Mouse (Mus musculus) bone marrow, adult 2 months (tissue): ENCODE measurements around the gene P4ha2.

ENCODE experiments used
- CTCF ChIP-seq: fragments of 200-500 bp; IDR thresholded peaks from 2 replicates; pipeline ENCODE4 v1.5.1; 2011; ENCODE audit warnings: low read length, control low read depth; ENCODE audit not compliant: control insufficient read depth, insufficient read depth
- POLR2A ChIP-seq: fragments of 200-500 bp; IDR thresholded peaks from 2 replicates; pipeline ENCODE4 v1.6.1; 2011; ENCODE audit warnings: low read depth, mild to moderate bottlenecking, control low read depth, low read length, borderline replicate concordance; ENCODE audit not compliant: control insufficient read depth

DNA sequence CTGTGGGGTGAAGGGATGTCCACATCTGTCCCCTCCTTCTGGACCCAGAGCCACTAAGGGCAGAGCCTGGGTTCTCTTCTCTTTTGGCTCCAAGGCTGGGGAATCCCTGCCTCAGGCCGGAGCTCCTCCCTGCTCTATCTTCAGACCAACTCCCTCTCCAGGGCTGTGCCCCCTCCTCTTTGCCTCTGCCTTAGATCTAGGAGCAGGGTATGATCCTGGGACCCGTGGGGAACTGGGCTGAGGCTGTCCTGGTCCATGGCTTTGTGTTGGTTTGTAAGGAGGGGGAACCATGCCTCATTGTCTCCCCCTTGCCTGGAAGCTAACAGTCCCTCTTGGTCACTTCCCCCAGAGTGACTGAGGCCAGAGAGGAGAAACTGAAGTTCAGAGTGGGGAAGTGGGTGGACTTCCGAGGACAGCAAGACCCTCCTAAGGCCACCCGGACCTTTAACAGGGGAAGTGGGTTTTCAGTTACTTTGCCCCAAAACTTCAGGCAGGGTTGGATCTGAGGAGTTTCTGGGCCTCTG, 31.8 kb upstream of the P4ha2 start:
- no peak for TF ChIP-seq POLR2A
- TF ChIP-seq CTCF: no peak
